Mouse (Mus musculus) thymus, adult 2 months (tissue): ENCODE results near the gene Tor1aip2.

Source experiments
- CTCF ChIP-seq: fragments of 200-500 bp; IDR thresholded peaks from 2 replicates; pipeline ENCODE4 v1.5.1; 2012; ENCODE audit warnings: mild to moderate bottlenecking, control low read depth, low read length, moderate library complexity, borderline replicate concordance; ENCODE audit not compliant: control insufficient read depth, poor library complexity, insufficient read depth; ENCODE audit errors: extremely low read depth
- POLR2A ChIP-seq: fragments of 200-500 bp; IDR thresholded peaks from 2 replicates; pipeline ENCODE4 v1.6.1; 2012; ENCODE audit warnings: mild to moderate bottlenecking, low read length, control low read depth, moderate library complexity; ENCODE audit not compliant: control insufficient read depth, poor library complexity, insufficient read depth; ENCODE audit errors: extremely low read depth

- TF ChIP-seq CTCF (no peak), POLR2A (no peak)
These were observed 40.7 kb upstream of the Tor1aip2 start for GRCm38 (mm10) chr1:155994524-155994923.
